Comparison of ENCODE assay signal across 34 mouse cellular contexts in the genomic region with DNA sequence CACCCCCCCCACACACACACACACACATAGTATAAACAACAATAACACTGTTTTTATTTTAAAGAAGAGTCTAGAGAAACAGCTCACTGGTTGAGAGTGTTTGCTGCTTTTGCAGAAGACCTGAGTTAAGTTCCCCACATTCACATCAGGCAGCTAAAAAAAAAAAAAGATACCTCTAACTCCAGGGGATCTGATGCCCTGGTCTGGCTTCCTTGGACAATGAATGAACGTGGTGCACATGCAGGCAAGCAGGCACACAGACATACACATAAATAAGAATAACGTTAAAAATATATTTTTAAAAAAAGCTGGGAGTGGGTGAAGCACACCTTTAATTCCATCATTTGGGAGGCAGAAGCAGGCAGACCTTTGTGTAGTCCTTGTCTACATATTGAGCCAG. TPM values are rescaled to one million over a fixed set of nuclear protein-coding genes. Genes with fewer than 3 reads are reported as not detected.
"Had no signal": no experiment of that assay in that cellular context is flagged by ENCODE, and none has a peak within 500 bp of the region (broad histone marks: within the 10 kb centered on the region; RNA-seq: fewer than 3 reads in every experiment).

No protein-coding gene starts in this region.

- DNase-seq: heart, postnatal 10 days; heart, postnatal 14 days; heart, postnatal 36 days; heart, postnatal 4 days; kidney, adult 11 months; kidney, adult 18-20 months; kidney, adult 2 months; kidney, adult 8-10 months; kidney, adult 9 months; kidney, postnatal 10 days; kidney, postnatal 14 days; kidney, postnatal 25 days; kidney, postnatal 36 days; kidney, postnatal 4 days; layer of hippocampus, adult 9-11 months; layer of hippocampus, postnatal 36 days had no signal

- H3K4me1 ChIP-seq: heart, embryonic 10.5 days; heart, embryonic 12.5 days; heart, embryonic 13.5 days; heart, embryonic 15.5 days; hindbrain, embryonic 10.5 days; hindbrain, embryonic 12.5 days; hindbrain, embryonic 13.5 days; hindbrain, embryonic 15.5 days; intestine, embryonic 15.5 days; kidney, embryonic 15.5 days had no signal

- H3K4me3 ChIP-seq: heart, embryonic 10.5 days; heart, embryonic 12.5 days; heart, embryonic 13.5 days; heart, embryonic 15.5 days; hindbrain, embryonic 10.5 days; hindbrain, embryonic 12.5 days; hindbrain, embryonic 13.5 days; hindbrain, embryonic 15.5 days; intestine, embryonic 15.5 days; kidney, embryonic 15.5 days; layer of hippocampus, adult 2 months; left cerebral cortex, adult 2 months had no signal

- H3K27ac ChIP-seq: heart, embryonic 10.5 days; heart, embryonic 13.5 days; heart, embryonic 15.5 days; hindbrain, embryonic 10.5 days; hindbrain, embryonic 12.5 days; hindbrain, embryonic 13.5 days; hindbrain, embryonic 14.5 days; hindbrain, embryonic 15.5 days; hindbrain, postnatal 0 days; intestine, embryonic 15.5 days; kidney, embryonic 15.5 days; kidney, postnatal 0 days; layer of hippocampus, adult 2 months; left cerebral cortex, adult 2 months had no signal

- H3K27me3 ChIP-seq: heart, embryonic 12.5 days; heart, embryonic 13.5 days; heart, embryonic 15.5 days; hindbrain, embryonic 12.5 days; hindbrain, embryonic 13.5 days; hindbrain, embryonic 15.5 days; intestine, embryonic 15.5 days; kidney, embryonic 15.5 days had no signal

- H3K36me3 ChIP-seq: heart, embryonic 10.5 days; heart, embryonic 12.5 days; heart, embryonic 13.5 days; heart, embryonic 15.5 days; hindbrain, embryonic 10.5 days; hindbrain, embryonic 12.5 days; hindbrain, embryonic 13.5 days; hindbrain, embryonic 15.5 days; intestine, embryonic 15.5 days; kidney, embryonic 15.5 days had no signal

- H3K9ac ChIP-seq: heart, embryonic 12.5 days; heart, embryonic 13.5 days; heart, embryonic 15.5 days; hindbrain, embryonic 12.5 days; hindbrain, embryonic 13.5 days; hindbrain, embryonic 14.5 days; hindbrain, embryonic 15.5 days; intestine, embryonic 15.5 days; kidney, embryonic 15.5 days had no signal

- H3K9me3 ChIP-seq: heart, embryonic 10.5 days; heart, embryonic 12.5 days; heart, embryonic 13.5 days; heart, embryonic 15.5 days; hindbrain, embryonic 10.5 days; hindbrain, embryonic 12.5 days; hindbrain, embryonic 13.5 days; hindbrain, embryonic 15.5 days; intestine, embryonic 15.5 days; kidney, embryonic 15.5 days had no signal

RNA-seq across cellular contexts. Expression of a gene that starts 6.6 kb away (rescaled TPM):
- total RNA-seq: heart, postnatal 25 days had no signal
- polyA plus RNA-seq: hindbrain, embryonic 11.5 days; hindbrain, embryonic 16.5 days had no signal
